Mouse (Mus musculus) embryonic fibroblast, embryonic 13.5 days (primary cell): ENCODE results near the gene Fam117a. TPM values are rescaled to one million over a fixed set of nuclear protein-coding genes. Genes with fewer than 3 reads are reported as not detected.

Experiments used
- H3K27ac ChIP-seq: 2 replicates; pipeline ENCODE4 v1.5.1; 2012; ENCODE audit warnings: low read length, control low read depth, inconsistent platforms; ENCODE audit not compliant: insufficient read depth
- H3K4me1 ChIP-seq: 2 replicates; pipeline ENCODE4 v1.6.1; 2011; ENCODE audit warnings: low read length; ENCODE audit not compliant: control insufficient read depth, insufficient read depth
- H3K4me3 ChIP-seq: 2 replicates; pipeline ENCODE4 v1.5.1; 2011; ENCODE audit warnings: mild to moderate bottlenecking, control low read depth, low read length; ENCODE audit not compliant: insufficient read depth
- CTCF ChIP-seq: IDR thresholded peaks from 2 replicates; pipeline ENCODE4 v1.5.1; 2011; ENCODE audit warnings: mild to moderate bottlenecking, control low read depth, low read length, moderate library complexity, borderline replicate concordance; ENCODE audit not compliant: insufficient read depth
- POLR2A ChIP-seq: IDR thresholded peaks from 2 replicates; pipeline ENCODE4 v1.6.1; 2011; ENCODE audit warnings: low read depth, mild to moderate bottlenecking, control low read depth, low read length, moderate library complexity
- polyA plus RNA-seq: library from polyadenylated mRNA; stranded (reverse); fragments of >200 nt; gene quantifications from 2 replicates; pipeline ENCODE4 v1.2.4, GENCODE M21; 2011; ENCODE audit warnings: low read depth; ENCODE audit not compliant: missing spikeins, insufficient read length

The Fam117a gene
- polyA plus RNA-seq, 1 experiment = 7.0 TPM

GRCm38 (mm10) chr11:95328629-95329028, 8.2 kb upstream of the Fam117a start:
- Histone ChIP-seq H3K4me3 (no peak overlapping the region), H3K4me1 (no peaks in the 10 kb centered on the region), H3K27ac (no peak overlapping the region)
- TF ChIP-seq CTCF (no peak), POLR2A (no peak)

GRCm38 (mm10) chr11:95330662-95331061, 6.2 kb upstream of the Fam117a start:
- TF ChIP-seq POLR2A = no peak
- no peak for TF ChIP-seq CTCF
- no peak overlapping the region for H3K4me3 ChIP-seq
- no peaks in the 10 kb centered on the region for H3K4me1 ChIP-seq
- no peak overlapping the region for H3K27ac ChIP-seq

GRCm38 (mm10) chr11:95333209-95333608, 3.6 kb upstream of the Fam117a start:
- H3K27ac ChIP-seq = no peak overlapping the region
- TF ChIP-seq CTCF (no peak), POLR2A (no peak)
- H3K4me1 ChIP-seq = no peaks in the 10 kb centered on the region
- H3K4me3 ChIP-seq = no peak overlapping the region

GRCm38 (mm10) chr11:95333805-95334204, 3.0 kb upstream of the Fam117a start:
- no peak overlapping the region for H3K4me3 ChIP-seq
- H3K27ac ChIP-seq = no peak overlapping the region
- H3K4me1 ChIP-seq = 0 out of 2 replicates have a peak, but pooled peaks cover 2% of the 10 kb centered on the region
- no peak for TF ChIP-seq POLR2A
- TF ChIP-seq CTCF = no peak

- TF ChIP-seq POLR2A (no peak), CTCF (no peak)
- H3K4me3 ChIP-seq = no peak overlapping the region
- no peak overlapping the region for H3K27ac ChIP-seq
Observed at GRCm38 (mm10) chr11:95334448-95335060, 2.3 kb upstream of the Fam117a start.

GRCm38 (mm10) chr11:95337129-95337813, 453 bp downstream of the Fam117a start:
- no peak overlapping the region for H3K27ac ChIP-seq
- H3K4me1 ChIP-seq = peaks cover 4% of the 10 kb centered on the region; the same call in 1 of the 2 replicates
- H3K4me3 ChIP-seq = peak overlapping the region; percentile 78
- TF ChIP-seq CTCF = no peak
- no peak for TF ChIP-seq POLR2A

More at GRCm38 (mm10) chr11:95334448-95335060, 2.3 kb upstream of the Fam117a start:
- H3K4me1 ChIP-seq = peaks cover 2% of the 10 kb centered on the region; the same call in 1 of the 2 replicates

- peaks cover 4% of the 10 kb centered on the region; the same call in 1 of the 2 replicates for H3K4me1 ChIP-seq
- no peak overlapping the region for H3K27ac ChIP-seq
- TF ChIP-seq POLR2A (no peak), CTCF (no peak)
- peak overlapping the region; percentile 78 for H3K4me3 ChIP-seq
Observed at GRCm38 (mm10) chr11:95337846-95338342, 1.1 kb downstream of the Fam117a start.

- peak overlapping the region; percentile 24; the same call in 1 of the 2 replicates for H3K27ac ChIP-seq
- TF ChIP-seq CTCF = no peak
- TF ChIP-seq POLR2A = no peak
- H3K4me3 ChIP-seq = peak overlapping the region; percentile 11
- H3K4me1 ChIP-seq = peaks cover 4% of the 10 kb centered on the region; the same call in 1 of the 2 replicates
Observed at GRCm38 (mm10) chr11:95339471-95340021, 2.7 kb downstream of the Fam117a start.

GRCm38 (mm10) chr11:95340259-95340658, 3.4 kb downstream of the Fam117a start:
- H3K4me3 ChIP-seq = no peak overlapping the region
- TF ChIP-seq CTCF (no peak), POLR2A (no peak)
- H3K27ac ChIP-seq = no peak overlapping the region
- peaks cover 4% of the 10 kb centered on the region; the same call in 1 of the 2 replicates for H3K4me1 ChIP-seq

GRCm38 (mm10) chr11:95340664-95341063, 3.8 kb downstream of the Fam117a start:
- no peak overlapping the region for H3K4me3 ChIP-seq
- H3K27ac ChIP-seq = no peak overlapping the region
- H3K4me1 ChIP-seq = peaks cover 4% of the 10 kb centered on the region; the same call in 1 of the 2 replicates
- TF ChIP-seq POLR2A (no peak), CTCF (no peak)
